In the genomic region with DNA sequence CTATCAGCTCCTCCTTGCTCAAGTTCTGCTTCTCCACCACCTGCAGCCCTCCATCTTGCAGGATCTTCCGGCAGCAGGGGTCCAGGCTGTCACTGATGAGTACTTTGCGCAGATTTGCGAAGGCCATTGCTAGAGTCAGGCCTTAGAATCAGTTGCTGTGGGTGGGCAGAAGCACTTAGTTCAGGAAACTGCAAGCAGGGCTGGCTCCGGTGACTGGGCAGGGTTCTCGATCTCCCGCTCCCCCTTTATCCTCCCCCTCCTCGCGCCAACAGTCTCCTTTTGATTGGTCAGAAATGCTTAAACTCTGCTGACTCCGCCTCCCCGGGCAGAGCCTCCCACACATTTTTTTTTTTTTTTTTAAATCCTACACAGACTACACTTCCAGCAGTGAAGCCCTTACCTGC, we compare ENCODE assay signal across 8 mouse cellular contexts. TPM values are rescaled to one million over a fixed set of nuclear protein-coding genes. Genes with fewer than 3 reads are reported as not detected.
A peak's percentile ranks its signal among the peaks of the same experiment; 100 is the strongest.
DNase-seq lines count a peak whose midpoint lies in the region; ATAC-seq lines count a peak whose summit lies in the region.
"Not testable (repeated sequence)": the region's sequence is repeated elsewhere in the genome, so short reads cannot be mapped to it uniquely, and the experiment has no call there.

A gene (minus strand): TSS at position 285 of the 404 bp plus-strand sequence.

- H3K27ac ChIP-seq in hindbrain, embryonic 15.5 days (replicated peaks): peak within 1 kb of the TSS; percentile 73

- peak; percentile 82 for DNase-seq in T-cell, adult 2 months (ENCODE audit: low spot score)
- DNase-seq in cerebellum, postnatal 36 days: peak; percentile 19
- DNase-seq in gastrocnemius, adult 8-10 months (ENCODE audit: low spot score in 2 of 2): peak; percentile 10 to 17
- peak in 1 of 2 experiments; percentile 45 for DNase-seq in layer of hippocampus, postnatal 25 days (ENCODE audit: extremely low spot score in 1 of 2, low spot score in 1 of 2)
- DNase-seq in lung, postnatal 14 days: peak; percentile 63
- DNase-seq in retina, embryonic 14.5 days (ENCODE audit: low spot score): peak; percentile 79
- DNase-seq in thymus, postnatal 4 days: peak; percentile 82

- H3K4me1 ChIP-seq in hindbrain, embryonic 15.5 days (replicated peaks): peaks cover 42% of the 10 kb centered on the region

- peak within 1 kb of the TSS; percentile 62 for H3K9ac ChIP-seq in hindbrain, embryonic 15.5 days

- H3K4me2 ChIP-seq in hindbrain, embryonic 15.5 days: peak within 1 kb of the TSS; percentile 99

- 0% methylated on average over 10 of the region's 10 CpGs for WGBS in hindbrain, embryonic 15.5 days

- peak within 1 kb of the TSS; percentile 59 for H3K4me3 ChIP-seq in hindbrain, embryonic 15.5 days

- not testable (repeated sequence) for H3K36me3 ChIP-seq in hindbrain, embryonic 15.5 days

- peak; percentile 63 for ATAC-seq in hindbrain, embryonic 15.5 days (ENCODE audit: low FRiP score, low read depth)

- H3K9me3 ChIP-seq in hindbrain, embryonic 15.5 days: not testable (repeated sequence)

- not testable (repeated sequence) for H3K27me3 ChIP-seq in hindbrain, embryonic 15.5 days

RNA-seq across cellular contexts. Expression of the gene that starts here (rescaled TPM):
- 1 to 10 TPM in 3 of 4 experiments, under 1 TPM in 1; 0.75 to 4.7 (median 1.4) TPM for total RNA-seq in gastrocnemius, adult 8-10 months (2022)
- 179 and 188 TPM in 2 replicates for polyA plus RNA-seq in hindbrain, embryonic 15.5 days (2015; fragmentation: Nextera tagmentation; extraction: Ambion mirVana)
- 10 to 100 TPM; 67.5 to 79.6 TPM for total RNA-seq in layer of hippocampus, postnatal 25 days (2021)

Comparison
In these comparisons a context has a peak if more than half of its experiments do, and no peak if none do; other contexts are left out.
1. RNA of the gene that starts here (total RNA-seq): 67.5 to 79.6 TPM in layer of hippocampus, postnatal 25 days; 0.75 to 4.7 TPM in gastrocnemius, adult 8-10 months; every median in the first group is over 10 times any median in the second.